Mouse (Mus musculus) urinary bladder, adult 2 months (tissue): ENCODE results near the gene Bag1. TPM values are rescaled to one million over a fixed set of nuclear protein-coding genes. Genes with fewer than 3 reads are reported as not detected.
A peak's percentile ranks its signal among the peaks of the same experiment; 100 is the strongest.

Experiments
- DNase-seq: peaks from one replicate; pipeline ENCODE4 v3.0.0; 2022; ENCODE audit warnings: low spot score
- polyA plus RNA-seq: library from polyadenylated mRNA; depleted of rRNA; stranded (reverse); fragments of >200 nt; gene quantifications from 2 replicates; pipeline ENCODE4 v1.2.3, GENCODE M21; 2012; rRNA removed

Bag1 gene
- polyA plus RNA-seq: 126 and 153 TPM in 2 replicates

- DNase-seq: peak; percentile 93
Observed at GRCm38 (mm10) chr4:40948160-40948708, at the start of gene Bag1, which contains the start of gene Chmp5. Gene Bag1 (minus strand): TSS chr4:40948294. Gene Chmp5 (plus strand): TSS chr4:40948407.

GRCm38 (mm10) chr4:40996302-40996701 is 48.2 kb upstream of the Bag1 start:
- no peak for DNase-seq

- DNase-seq: no peak
Observed at GRCm38 (mm10) chr4:40989633-40990032, 41.5 kb upstream of the Bag1 start.

GRCm38 (mm10) chr4:40983686-40984085 is 35.6 kb upstream of the Bag1 start:
- no peak for DNase-seq

GRCm38 (mm10) chr4:40982486-40982885 is 34.4 kb upstream of the Bag1 start:
- no peak for DNase-seq

GRCm38 (mm10) chr4:40979430-40979829 is 31.3 kb upstream of the Bag1 start:
- DNase-seq: no peak

- no peak for DNase-seq
Observed at GRCm38 (mm10) chr4:40976651-40977050, 28.6 kb upstream of the Bag1 start.

GRCm38 (mm10) chr4:40975678-40976077 is 27.6 kb upstream of the Bag1 start:
- DNase-seq: no peak

- DNase-seq: no peak
Observed at GRCm38 (mm10) chr4:40974011-40974410, 25.9 kb upstream of the Bag1 start.

- DNase-seq: no peak
Observed at GRCm38 (mm10) chr4:40971744-40972143, 23.6 kb upstream of the Bag1 start.

- DNase-seq: peak; percentile 93
Observed at GRCm38 (mm10) chr4:40970842-40971701, 23.0 kb upstream of the Bag1 start, which contains the start of gene Nfx1. Gene Nfx1 (plus strand): TSS chr4:40970906.

GRCm38 (mm10) chr4:40970592-40970841 is 22.4 kb upstream of the Bag1 start:
- DNase-seq: no peak

- no peak for DNase-seq
Observed at GRCm38 (mm10) chr4:40969781-40970591, 21.9 kb upstream of the Bag1 start.

GRCm38 (mm10) chr4:40969161-40969560 is 21.1 kb upstream of the Bag1 start:
- DNase-seq: no peak

GRCm38 (mm10) chr4:40963536-40963935 is 15.4 kb upstream of the Bag1 start:
- no peak for DNase-seq

GRCm38 (mm10) chr4:40955942-40956341 is 7.8 kb upstream of the Bag1 start:
- no peak for DNase-seq

GRCm38 (mm10) chr4:40953521-40953920 is 5.4 kb upstream of the Bag1 start:
- no peak for DNase-seq

- DNase-seq: no peak
Observed at GRCm38 (mm10) chr4:40947565-40948159, 432 bp downstream of the Bag1 start.

- no peak for DNase-seq
Observed at GRCm38 (mm10) chr4:40946516-40947121, 1.5 kb downstream of the Bag1 start.

GRCm38 (mm10) chr4:40943651-40944050 is 4.4 kb downstream of the Bag1 start:
- DNase-seq: no peak

GRCm38 (mm10) chr4:40938793-40939192 is 9.3 kb downstream of the Bag1 start:
- DNase-seq: no peak
